Mouse (Mus musculus) lung, postnatal 0 days (tissue): ENCODE data around the gene 4931414P19Rik.

Source experiments
- CTCF ChIP-seq: IDR thresholded peaks from 2 replicates; pipeline ENCODE4 v1.5.1; 2016; ENCODE audit warnings: antibody characterized with exemption, mild to moderate bottlenecking
- EP300 ChIP-seq: IDR thresholded peaks from 2 replicates; pipeline ENCODE4 v1.6.1; 2016; ENCODE audit warnings: antibody characterized with exemption, mild to moderate bottlenecking, control low read depth

- TF ChIP-seq CTCF (no peak), EP300 (no peak)
Observed at GRCm38 (mm10) chr14:54603686-54604085, 2.1 kb downstream of the 4931414P19Rik start.
